Mouse (Mus musculus) cortical plate, adult 2 months (tissue): ENCODE results near the gene Dap. TPM values are rescaled to one million over a fixed set of nuclear protein-coding genes. Genes with fewer than 3 reads are reported as not detected.

Experiments used
- H3K27ac ChIP-seq: fragments of 200-500 bp; 2 replicates; pipeline ENCODE4 v1.5.1; 2012; ENCODE audit warnings: low read length, control low read depth, inconsistent platforms; ENCODE audit not compliant: insufficient read depth
- H3K4me1 ChIP-seq: fragments of 200-500 bp; 2 replicates; pipeline ENCODE4 v1.6.1; 2011; ENCODE audit warnings: low read length; ENCODE audit not compliant: control insufficient read depth, insufficient read depth
- H3K4me3 ChIP-seq: fragments of 200-500 bp; 2 replicates; pipeline ENCODE4 v1.5.1; 2011; ENCODE audit warnings: mild to moderate bottlenecking, low read length, control low read depth; ENCODE audit not compliant: insufficient read depth
- CTCF ChIP-seq: fragments of 200-500 bp; IDR thresholded peaks from 2 replicates; pipeline ENCODE4 v1.5.1; 2011; ENCODE audit warnings: mild to moderate bottlenecking, control low read depth, low read length; ENCODE audit not compliant: insufficient read depth; ENCODE audit errors: extremely low read depth
- POLR2A ChIP-seq: fragments of 200-500 bp; IDR thresholded peaks from 2 replicates; pipeline ENCODE4 v1.6.1; 2011; ENCODE audit warnings: mild to moderate bottlenecking, low read length, control low read depth; ENCODE audit not compliant: insufficient read depth; ENCODE audit errors: extremely low read depth
- polyA plus RNA-seq: library from polyadenylated mRNA; depleted of rRNA; stranded (reverse); fragments of >200 nt; gene quantifications from 2 replicates; pipeline ENCODE4 v1.2.3, GENCODE M21; 2012

Dap gene
- polyA plus RNA-seq, 1 experiment = 11.3 TPM

DNA sequence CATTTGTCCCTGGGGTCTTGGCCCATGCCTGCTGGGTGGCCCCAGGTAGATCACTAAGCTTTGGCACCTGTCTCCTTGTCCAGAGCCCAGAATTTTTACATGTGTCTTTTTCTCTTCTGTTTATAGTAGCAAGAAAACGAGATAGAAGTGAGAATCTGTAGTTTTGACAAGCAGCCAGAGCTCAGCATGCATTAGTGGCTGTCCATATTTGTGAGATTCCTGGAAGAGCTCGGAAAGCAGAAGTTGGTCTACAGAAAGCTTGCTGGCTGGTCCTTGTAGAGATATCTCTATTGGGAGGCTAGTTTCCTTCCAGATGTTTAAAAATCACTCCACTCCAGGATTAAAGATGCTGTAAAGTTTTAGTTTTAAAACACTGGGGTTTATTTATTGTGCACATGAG is 25.9 kb downstream of the Dap start:
- TF ChIP-seq CTCF (no peak), POLR2A (no peak)
- H3K27ac ChIP-seq = no peak overlapping the region
- H3K4me3 ChIP-seq = no peak overlapping the region
- no peaks in the 10 kb centered on the region for H3K4me1 ChIP-seq

DNA sequence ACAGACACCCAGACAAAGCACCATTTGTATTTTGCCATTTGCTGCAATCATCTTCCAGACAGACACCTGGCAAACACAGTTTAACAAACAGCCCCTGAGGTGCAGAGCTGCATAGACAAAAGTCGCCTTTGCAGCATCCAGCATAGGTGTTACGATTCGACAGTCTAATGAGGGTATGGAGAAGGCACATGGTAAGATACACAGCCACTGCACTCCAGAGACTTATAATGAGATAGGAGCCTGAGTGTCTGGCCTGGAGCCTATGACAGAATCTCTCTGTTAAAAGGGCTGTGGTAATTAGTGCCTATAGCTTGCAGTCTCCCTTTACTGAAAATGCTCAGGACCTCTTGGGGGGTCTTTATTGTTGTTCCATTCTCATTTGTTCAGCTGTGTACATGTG is 26.6 kb downstream of the Dap start:
- TF ChIP-seq CTCF (no peak), POLR2A (no peak)

DNA sequence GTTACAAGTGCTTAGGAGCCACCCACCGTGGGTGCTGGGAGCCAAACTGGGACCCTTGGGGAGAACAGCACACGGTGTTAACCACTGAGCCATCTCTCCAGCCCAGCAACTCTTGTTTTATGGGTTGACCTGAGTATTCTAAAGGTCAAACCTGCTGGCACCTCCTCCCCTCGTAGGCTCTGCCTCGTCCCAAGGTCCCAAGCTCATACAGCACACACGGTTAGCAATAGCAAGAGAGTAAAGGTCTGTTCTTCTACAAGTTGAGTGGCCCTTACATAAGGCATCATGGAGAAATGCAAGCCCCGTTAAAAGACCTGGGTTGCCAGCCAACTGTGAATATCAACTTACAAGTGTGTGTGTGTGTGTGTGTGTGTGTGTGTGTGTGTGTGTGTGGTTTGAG is 27.1 kb downstream of the Dap start:
- H3K27ac ChIP-seq = no peak overlapping the region
- no peak for TF ChIP-seq CTCF
- no peak for TF ChIP-seq POLR2A
- H3K4me3 ChIP-seq = no peak overlapping the region
- no peaks in the 10 kb centered on the region for H3K4me1 ChIP-seq

More for the DNA sequence above, 26.6 kb downstream of the Dap start:
- H3K4me1 ChIP-seq = no peaks in the 10 kb centered on the region
- H3K4me3 ChIP-seq = no peak overlapping the region
- no peak overlapping the region for H3K27ac ChIP-seq

DNA sequence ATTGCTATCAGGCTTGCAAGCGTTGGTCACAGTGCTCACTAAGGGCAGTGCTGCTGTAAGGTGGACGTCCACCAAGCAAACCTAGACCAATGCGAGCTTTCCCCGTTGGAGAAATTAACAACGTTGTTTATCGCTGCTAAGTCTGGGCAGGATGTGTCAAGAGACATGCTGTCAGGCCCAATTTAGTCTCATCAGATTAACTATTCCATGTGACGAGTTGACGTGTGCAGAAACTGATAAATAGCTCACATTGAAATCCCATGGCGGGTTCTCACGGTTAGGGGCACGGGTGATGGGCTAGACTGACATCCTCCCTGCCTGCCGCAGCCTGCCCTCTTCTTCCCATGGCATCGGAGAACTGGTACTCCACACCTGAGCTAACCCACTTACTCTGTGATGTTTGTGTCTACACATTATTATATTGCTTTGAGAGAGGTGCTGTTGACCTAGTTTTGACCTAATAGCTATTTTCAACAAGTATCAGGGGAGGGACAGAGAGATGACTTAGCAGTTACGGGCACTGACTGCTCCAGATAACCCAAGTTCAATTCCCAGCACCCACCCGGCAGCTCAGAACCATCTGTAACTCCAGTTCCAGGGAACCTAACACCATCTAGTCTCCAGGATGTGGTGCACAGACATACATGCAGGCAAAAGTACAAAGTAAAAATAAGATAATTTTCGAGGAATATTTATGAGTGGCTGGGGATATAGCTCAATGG is 28.6 kb downstream of the Dap start:
- no peaks in the 10 kb centered on the region for H3K4me1 ChIP-seq
- TF ChIP-seq POLR2A (no peak), CTCF (no peak)

DNA sequence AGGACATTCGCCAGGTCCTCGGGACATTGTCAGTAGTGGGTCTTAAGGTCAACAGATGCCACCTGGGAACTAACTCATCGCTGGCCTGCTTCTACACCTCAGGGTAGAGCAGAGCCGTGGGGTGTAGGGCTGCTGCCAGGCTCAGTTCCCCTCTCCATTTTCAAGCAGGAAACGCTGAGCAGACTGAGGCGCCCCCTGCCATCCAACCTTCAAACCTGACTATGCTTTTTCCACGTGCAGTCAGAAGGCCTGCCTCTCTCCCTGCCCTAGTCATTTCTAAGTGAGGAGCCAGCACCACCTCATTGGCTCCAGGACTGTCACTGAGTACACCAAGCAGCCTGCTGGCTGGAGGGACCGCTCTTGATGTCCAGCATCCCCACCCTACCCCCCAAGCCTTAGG is 29.3 kb downstream of the Dap start:
- Histone ChIP-seq H3K27ac (no peak overlapping the region), H3K4me1 (no peaks in the 10 kb centered on the region), H3K4me3 (no peak overlapping the region)
- TF ChIP-seq POLR2A (no peak), CTCF (no peak)

More for the DNA sequence above, 28.6 kb downstream of the Dap start:
- Histone ChIP-seq H3K4me3 (no peak overlapping the region), H3K27ac (no peak overlapping the region)

DNA sequence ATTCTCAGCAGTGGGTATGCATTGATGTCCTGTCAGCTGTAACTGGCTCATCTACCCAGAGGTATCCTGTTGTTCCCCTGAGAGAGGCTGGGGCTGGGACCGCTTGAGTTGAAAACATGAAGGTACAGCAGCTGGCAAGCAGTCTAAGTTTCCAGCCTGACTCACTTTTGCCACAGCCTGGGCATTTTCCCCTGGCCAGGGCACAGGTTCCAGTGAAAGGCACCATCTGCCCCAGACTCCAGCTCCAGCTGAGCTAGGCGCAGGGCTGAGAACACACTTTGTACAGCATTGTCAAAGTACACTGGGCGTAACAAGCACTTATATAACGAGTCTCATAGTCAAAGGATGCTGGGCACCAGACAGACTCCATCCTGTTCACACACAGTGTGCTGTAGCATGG is 29.8 kb downstream of the Dap start:
- Histone ChIP-seq H3K27ac (no peak overlapping the region), H3K4me1 (no peaks in the 10 kb centered on the region), H3K4me3 (no peak overlapping the region)
- TF ChIP-seq CTCF (no peak), POLR2A (no peak)

DNA sequence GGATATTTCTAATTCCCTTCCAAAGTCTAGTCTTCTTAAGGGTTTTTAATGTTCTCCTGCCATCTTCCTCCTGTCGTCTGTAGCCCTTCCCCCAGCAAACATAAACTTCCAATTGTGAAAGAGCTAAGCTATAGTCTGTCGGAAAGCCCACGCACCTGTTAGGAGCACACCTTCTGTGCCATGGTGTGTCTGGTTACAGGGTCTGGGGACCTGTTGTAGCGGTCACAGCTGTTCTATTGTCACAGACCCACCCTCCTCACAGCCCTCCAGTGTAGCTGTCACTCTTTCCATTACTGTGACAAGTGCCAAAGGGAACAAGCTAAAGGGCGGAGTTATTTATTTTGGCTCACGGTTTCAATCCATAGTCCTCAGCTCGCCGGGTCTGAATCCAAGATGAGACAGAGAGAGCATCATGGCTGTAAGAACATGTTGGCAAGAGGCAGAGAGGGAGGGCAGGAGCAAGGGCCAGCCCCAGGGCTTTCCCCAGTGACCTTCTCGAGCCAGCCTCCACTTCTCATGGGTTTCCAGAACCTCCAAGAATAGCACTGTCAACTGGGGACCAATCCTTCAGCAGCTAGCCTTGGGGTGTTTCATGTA is 30.9 kb downstream of the Dap start:
- H3K4me3 ChIP-seq = no peak overlapping the region
- no peak for TF ChIP-seq CTCF
- no peak for TF ChIP-seq POLR2A
- H3K4me1 ChIP-seq = no peaks in the 10 kb centered on the region
- no peak overlapping the region for H3K27ac ChIP-seq

DNA sequence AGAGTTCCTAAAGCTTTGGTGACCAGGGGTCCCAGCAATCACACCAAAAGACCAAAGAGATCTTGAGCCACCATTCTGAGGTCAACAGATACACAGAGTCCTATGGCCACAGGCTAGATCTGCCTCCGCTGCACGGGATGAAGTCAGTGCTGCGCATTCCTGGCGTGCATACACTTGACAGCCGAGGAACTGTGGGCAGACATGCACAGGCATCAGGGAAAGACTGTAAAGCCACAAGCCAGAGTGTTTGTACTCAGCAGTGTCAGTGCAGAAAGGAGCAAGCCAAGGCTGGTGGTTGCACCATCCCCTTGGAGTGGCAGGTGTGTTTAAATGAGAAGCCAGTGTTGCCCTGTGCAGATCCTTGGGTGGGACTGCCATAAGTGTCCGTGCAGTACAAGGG is 31.6 kb downstream of the Dap start:
- Histone ChIP-seq H3K4me3 (no peak overlapping the region), H3K27ac (no peak overlapping the region)
- TF ChIP-seq CTCF (no peak), POLR2A (no peak)

DNA sequence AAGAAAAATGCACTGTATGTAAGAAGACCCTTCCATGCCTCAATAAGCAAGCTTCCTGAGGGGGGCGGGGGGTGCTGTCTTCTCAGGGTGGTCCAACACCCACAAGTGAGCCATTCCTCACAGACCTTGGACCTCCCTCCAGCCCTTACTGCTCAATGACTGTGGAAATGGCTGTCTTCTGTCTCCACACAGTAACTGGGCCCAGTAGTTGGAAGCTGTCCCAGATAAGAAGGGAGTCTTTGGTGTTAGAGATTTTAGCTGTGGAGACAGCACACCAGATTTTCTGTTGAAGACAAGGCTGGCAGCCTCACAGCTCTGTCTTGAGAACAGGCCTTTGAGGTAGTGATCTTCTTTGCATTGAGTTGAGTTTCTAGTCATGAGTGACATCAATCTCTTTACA is 33.2 kb downstream of the Dap start:
- H3K4me1 ChIP-seq = no peaks in the 10 kb centered on the region
- TF ChIP-seq CTCF (no peak), POLR2A (no peak)
- H3K27ac ChIP-seq = no peak overlapping the region
- H3K4me3 ChIP-seq = no peak overlapping the region

More for the DNA sequence above, 31.6 kb downstream of the Dap start:
- no peaks in the 10 kb centered on the region for H3K4me1 ChIP-seq

DNA sequence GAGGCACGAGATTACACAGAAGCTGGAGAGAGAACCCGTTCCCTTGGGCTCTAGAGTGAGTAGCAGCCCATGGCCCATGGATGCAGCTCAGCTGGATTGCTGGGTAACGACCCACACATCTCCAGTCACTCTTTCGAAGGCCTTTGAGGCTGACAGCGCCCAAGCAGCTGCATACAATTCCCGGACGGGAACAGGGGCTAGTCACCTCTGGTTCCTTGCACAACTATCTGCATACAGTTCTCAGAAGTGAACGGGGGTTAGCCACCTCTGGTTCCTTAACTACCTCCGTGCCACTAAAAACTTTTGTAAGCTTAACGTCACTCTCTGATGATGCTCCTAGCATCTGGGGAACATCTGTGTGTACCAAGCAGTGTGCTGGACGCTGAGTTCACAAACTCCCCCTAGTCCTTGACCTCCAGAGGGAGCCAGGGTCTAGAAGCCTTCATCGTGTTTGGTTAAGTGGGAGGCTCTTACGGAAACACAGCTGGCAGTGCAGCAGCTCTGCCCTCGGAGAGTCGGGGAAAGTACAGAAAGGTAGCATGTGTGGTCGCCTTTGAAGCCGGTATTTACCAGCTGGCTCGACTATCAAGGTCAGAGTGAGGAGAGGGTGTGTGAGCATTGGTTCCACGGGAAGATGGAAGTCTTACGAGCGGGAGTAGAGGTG is 34.0 kb downstream of the Dap start:
- Histone ChIP-seq H3K4me3 (no peak overlapping the region), H3K27ac (no peak overlapping the region), H3K4me1 (no peaks in the 10 kb centered on the region)
- no peak for TF ChIP-seq CTCF
